Mouse (Mus musculus): ENCODE measurements around the gene Rwdd2b.

Gene Rwdd2b

DNA sequence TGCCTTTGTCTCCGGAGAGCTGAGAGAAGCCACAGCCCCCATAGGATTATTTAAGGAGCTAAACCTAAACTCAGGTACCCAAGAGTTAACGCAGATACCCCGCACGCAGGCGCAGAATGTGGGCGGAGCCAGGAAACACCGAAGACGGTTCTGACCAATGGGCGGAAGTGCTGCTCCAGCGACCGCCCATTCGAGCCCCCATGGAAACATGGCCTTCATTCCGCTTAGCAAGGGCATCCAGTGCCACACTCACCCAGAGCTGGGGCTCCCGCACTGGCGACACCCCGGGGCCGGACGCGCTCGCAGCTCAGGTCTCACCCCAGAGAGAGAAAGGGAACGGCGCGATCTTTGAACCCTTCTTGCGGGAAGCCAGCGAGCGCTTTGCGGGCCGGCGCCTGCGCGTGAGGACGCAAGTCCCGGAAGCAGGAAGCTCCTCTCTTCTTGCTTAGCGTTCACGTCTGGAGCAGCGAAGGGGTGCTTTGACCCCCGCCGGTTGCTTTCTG lies at the start of gene Rwdd2b:
Rwdd2b (minus strand) TSS at position 390 of the 503 bp plus-strand sequence.
- peak; percentile 81 to 88 for DNase-seq (ENCODE audit: low spot score in 2 of 2)

DNA sequence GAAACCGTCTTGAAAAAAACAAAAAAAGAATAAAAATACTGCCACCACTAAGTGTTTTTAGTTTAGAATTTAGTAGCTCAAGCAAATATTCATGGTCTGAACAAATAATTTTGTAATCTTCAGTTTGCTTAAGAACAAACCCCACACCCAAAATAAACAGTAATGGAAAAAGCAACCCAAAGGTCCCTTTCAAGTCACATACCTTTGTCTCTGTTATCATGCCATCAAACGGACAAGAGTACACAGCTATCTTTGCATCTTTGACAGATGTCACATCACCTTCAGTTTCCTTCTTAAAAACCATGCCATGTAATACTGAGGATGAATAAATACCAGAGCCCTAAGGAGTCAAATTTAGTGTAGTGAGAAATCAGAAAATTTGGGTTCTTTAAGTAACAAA lies 48.2 kb upstream of the Rwdd2b start:
- no peak for DNase-seq (ENCODE audit: low spot score in 2 of 2)

DNA sequence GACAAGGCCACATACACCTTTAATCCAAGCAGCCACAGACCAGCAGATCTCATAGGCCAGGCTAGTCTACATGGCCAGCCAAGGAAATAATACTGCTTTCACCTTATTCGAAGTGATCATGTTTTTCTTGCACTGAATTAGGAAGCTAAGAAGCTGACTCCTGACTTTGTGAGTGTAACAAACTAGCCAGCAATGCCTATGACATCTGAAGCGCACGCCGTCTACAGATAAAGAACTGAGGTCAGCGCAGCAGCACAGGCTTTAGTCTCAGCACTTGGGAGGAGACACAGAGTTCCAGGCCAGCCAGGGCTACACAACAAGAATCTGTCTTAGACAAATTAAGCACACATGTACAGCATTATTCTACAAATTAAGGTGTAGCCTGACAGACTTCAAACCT lies 46.4 kb upstream of the Rwdd2b start:
- no peak for DNase-seq (ENCODE audit: low spot score in 2 of 2)

DNA sequence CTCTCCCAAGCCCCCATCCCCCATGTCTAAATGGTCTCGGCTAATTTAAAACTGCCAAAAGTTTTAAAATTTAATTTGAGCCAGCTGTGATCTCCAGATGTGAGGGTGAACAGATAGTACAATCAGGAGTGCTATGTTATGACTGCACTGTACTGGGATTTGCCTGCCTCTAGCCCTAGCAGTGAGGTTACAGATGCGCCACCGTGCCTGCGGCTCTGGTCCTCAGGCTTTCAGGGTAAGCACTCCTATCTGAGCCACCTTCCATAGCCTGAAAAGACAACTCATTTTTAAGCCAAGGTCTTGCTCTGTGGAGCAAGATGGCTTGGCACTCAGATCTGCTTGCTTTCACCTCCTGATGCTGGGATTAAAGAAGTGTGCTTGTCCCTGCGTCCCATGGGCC lies 44.0 kb upstream of the Rwdd2b start:
- DNase-seq (ENCODE audit: low spot score in 2 of 2): no peak

DNA sequence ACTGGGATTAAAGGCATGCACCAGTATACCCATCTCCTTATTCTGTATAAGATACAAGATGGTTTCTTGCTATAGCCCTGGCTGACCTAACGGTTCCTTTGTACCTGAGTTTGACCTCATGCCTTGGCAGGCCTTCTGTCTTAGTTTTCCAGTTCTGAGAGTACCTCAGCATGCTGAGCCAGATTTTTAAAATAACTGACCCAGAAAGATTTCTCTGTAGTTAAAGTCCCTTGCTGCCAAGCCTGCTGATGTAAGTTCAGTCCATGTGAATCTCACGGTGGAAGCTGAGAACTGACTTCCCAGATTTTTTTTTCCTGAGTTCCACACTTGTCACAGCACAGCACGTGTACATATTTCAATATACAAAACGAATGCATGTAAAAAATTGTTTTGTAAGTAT lies 30.2 kb upstream of the Rwdd2b start:
- DNase-seq (ENCODE audit: low spot score in 2 of 2): no peak

DNA sequence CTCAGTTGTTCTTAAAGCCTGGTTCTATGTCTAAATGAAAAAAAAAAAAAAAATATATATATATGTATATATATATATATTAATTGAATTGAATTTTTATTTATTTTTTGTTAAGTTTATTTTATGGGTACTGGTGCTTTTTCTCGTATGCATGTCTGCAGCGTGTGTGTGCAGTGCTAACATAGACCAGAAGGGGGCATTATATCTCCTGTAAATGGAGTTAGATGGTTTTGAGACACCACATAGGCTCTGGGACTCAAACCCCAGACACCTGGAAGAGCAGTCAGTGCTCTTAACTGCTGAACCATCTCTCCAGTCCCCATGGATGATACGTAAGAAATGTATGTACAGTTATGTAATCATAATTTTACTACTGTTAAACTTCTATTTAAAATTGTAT lies 18.4 kb upstream of the Rwdd2b start:
- no peak for DNase-seq (ENCODE audit: low spot score in 2 of 2)

DNA sequence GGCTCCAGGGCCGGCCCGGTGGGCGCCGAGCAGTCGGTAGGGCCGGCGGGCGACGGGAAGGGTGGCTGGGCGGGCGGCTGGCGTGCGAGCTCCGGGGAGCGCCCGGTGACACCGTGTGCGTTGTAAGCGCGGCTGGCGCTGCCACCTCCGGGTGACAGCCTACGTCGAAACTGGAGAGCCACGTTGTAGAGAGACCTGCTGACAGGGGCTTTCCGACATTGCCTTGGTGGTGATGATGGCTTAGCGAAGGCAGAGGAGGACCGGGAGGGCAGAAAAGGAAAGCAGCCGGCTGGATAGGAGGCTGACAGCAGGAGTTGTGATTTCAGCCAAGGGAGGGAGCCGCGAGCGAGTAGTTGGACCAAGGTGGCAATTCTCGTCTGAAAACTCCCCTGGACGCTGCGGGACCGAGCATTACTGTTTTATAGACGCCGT lies 14.8 kb upstream of the Rwdd2b start:
- DNase-seq (ENCODE audit: low spot score in 2 of 2): no peak

DNA sequence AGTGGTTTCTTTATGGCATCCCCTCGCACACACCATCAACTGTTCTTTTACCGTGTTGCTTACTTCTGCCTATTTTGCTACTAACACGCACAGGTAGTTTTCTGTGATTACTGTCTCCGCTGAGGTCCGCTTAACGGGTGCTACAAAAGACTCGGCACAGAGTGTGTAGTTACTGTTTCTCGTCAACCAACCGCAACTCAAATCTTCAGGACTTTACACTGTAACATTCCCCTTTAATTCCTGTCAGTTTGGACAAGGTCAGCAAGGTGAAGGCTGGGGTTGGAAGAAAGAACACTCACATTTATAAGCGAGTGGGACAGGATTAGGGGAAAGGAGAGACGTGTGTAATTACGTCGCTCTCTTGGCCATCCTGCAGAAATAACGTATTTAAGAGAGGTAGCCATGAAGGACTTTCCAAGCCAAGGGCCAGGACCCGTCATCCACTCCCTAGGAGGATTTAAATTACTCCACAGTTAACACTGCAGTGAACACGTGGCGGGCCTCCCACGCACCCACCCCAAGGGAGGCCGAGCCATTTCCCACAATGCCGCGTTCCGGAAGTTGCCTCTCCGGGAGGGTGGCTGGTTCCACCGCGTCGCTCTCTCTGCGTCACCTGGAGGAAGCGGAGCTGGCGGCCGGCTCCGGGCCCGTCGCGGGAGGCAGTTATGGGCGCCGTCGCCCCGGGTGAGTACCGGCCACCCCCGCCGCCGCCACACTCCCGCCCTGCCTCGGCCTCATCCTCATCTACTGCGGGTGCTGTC lies 14.2 kb upstream of the Rwdd2b start, which contains the start of gene Usp16:
Usp16 (plus strand) TSS at position 285 of the 761 bp plus-strand sequence.
- DNase-seq (ENCODE audit: low spot score in 2 of 2): peak; percentile 76 to 82

DNA sequence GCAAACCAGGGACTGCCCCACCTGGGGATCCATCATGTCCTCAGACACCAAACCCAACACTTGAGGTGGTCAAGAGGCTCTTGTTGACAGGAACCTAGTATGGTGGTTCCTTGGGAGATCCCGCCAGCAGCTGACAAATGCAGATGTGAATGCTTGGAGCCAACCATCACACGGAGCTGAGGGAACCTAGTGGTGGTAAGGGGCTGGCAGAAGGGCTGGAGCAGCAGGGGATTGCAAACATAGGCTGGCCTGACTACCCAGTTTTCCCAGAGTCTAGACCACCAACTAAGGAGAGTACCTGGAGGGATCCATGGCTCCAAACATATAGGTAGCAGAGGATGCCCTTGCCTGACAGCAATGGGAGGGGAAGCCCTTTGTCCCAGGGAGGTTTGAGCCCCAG lies 12.9 kb upstream of the Rwdd2b start:
- DNase-seq (ENCODE audit: low spot score in 2 of 2): no peak

DNA sequence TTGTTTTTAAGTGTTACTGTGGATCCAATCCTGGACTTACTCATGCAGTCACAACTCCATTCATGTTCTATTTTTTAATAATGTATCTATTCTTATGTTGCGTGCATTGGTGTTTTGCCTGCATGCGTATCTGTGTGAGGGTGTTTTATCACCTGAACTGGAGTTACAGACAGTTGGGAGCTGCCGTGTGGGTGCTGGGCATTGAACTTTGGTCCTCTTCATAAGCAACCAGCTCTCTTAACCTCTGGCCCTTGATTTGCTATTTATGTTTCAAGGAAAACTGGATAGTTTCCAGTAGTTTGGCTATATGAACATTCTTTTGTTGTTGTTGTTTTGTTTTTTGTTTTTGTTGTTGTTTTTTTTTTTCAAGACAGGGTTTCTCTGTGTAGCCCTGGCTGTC lies 5.2 kb upstream of the Rwdd2b start:
- DNase-seq (ENCODE audit: low spot score in 2 of 2): no peak

DNA sequence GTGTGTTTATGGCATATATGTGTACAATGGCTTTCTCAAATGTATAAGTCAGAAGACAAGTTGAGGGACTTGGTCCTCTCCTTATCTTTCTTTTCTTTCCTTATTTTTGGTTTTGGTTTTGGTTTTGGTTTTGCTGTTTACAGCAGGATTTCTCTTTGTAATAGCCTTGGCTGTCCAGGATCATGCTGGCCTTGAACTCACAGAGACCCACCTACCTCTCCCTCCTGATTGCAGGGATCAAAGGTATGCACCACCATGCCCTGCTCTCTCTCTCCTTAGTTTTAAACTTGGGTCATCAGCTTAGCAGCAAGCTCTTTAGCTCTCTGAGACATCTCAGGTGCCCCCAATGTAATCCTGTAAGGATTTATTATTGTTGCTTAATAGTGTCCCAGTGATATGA lies 4.7 kb upstream of the Rwdd2b start:
- DNase-seq (ENCODE audit: low spot score in 2 of 2): no peak

DNA sequence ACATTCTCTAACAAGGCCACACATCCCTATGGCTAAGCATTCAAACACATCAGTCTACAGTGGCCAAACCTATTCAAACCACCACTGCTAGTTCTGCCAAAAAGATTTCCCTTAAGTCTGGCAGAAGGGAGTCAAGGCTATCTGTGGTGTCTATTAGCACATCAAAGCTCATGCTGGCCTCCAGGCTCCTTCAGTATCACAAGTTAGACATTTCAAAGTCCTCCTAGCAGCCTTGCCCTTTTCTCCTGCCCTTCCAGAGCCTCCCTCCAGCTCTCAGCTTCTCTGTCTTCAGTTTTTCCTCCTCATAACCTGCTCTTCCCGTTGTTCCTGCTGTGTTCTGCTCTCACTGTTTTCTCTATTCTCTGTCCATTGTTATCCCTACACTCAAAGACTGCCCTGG lies 3.7 kb upstream of the Rwdd2b start:
- DNase-seq (ENCODE audit: low spot score in 2 of 2): no peak

DNA sequence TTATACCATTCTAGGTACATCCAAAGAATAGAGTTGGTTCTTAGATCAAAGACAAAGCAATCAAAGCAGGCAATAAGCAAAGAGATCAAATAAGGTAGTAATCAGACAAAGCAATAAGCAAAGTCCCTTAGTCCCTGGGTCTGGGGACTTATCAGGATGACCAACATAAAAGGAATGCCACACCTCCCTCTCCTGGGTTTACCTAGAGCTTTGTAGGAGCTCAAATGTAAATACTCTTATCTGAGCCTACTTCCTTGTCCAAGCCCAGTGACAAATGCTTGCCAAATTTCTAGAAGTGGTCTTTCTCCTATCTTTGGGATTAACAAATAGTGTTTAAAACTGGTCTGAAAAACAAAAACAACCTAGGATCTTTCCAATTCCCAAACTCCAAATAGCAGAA lies 2.9 kb upstream of the Rwdd2b start:
- DNase-seq (ENCODE audit: low spot score in 2 of 2): no peak

DNA sequence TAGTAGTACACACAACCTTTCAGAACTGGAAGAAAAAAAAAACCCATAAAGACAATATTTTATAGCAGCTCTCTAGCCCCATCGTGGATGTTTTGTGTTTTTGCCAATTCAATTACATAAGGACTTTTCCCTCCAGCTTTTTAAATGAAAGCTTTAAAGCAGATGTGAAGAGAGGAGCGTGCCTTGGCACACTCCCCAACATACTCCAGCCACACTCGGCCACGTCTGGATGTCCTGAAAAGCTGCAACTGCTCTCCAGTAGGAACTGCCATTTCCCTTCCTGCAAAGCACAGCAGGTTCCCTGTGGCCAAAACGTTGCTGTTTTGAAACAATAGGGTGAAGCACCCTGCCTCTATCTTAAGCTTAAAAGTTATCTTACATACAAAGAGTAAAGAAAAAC lies 1.9 kb upstream of the Rwdd2b start:
- DNase-seq (ENCODE audit: low spot score in 2 of 2): no peak

DNA sequence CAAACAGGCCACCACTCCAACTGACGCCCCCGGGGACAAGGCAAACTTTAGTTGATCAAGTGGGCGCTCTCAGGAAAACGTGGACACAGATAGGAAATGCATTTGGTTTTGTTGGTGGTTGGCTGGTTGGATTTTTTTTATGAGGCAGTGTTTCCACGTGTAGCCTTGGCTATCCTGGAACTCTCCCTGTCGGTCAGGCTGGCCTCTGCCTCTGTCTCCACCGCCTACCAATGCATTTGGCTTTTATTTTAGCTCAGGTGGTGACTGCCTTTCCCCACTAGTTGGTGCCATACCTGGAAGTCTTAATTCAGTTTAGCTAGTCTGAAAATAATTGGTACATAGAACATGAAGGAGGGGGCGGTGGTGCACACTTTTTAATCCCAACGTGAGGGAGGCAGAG lies 716 bp upstream of the Rwdd2b start:
- no peak for DNase-seq (ENCODE audit: low spot score in 2 of 2)

DNA sequence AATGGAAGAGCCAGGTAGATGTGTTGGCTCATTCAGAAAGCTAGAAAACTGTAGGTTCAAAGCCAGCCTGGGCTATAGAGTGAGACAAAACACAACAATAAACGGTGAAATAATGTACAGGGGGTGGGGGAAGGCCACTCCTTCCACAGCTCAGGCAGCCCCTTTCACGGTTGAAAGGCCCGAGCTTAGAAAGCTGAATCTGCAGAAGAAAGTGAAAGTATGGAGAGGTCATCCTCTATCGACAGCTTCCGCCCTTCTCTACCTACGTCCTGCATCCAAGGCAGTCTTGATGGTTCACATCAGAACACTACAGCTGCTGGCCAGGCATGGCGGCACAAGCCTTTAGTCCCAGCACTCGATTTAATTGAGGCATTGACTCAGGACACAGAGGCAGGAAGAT lies 1.7 kb downstream of the Rwdd2b start:
- DNase-seq (ENCODE audit: low spot score in 2 of 2): no peak

DNA sequence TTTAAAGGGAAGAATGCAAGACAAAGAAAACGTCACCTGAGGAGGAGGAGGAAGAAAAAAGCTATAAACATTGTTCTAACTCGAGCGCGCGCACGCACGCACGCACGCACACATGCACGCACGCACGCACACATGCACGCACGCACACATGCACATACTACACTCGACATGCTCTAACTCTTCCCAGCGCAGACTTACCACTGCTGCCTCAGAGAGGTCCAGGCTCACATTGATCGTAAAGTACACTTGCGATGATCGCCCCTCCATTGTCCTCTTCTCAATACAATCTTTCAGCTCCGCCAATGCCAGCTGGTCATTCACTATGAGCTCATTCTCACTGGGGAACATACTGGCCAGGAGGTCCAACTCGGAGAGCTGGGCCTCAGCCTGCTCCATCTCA lies 3.3 kb downstream of the Rwdd2b start:
- no peak for DNase-seq (ENCODE audit: low spot score in 2 of 2)

DNA sequence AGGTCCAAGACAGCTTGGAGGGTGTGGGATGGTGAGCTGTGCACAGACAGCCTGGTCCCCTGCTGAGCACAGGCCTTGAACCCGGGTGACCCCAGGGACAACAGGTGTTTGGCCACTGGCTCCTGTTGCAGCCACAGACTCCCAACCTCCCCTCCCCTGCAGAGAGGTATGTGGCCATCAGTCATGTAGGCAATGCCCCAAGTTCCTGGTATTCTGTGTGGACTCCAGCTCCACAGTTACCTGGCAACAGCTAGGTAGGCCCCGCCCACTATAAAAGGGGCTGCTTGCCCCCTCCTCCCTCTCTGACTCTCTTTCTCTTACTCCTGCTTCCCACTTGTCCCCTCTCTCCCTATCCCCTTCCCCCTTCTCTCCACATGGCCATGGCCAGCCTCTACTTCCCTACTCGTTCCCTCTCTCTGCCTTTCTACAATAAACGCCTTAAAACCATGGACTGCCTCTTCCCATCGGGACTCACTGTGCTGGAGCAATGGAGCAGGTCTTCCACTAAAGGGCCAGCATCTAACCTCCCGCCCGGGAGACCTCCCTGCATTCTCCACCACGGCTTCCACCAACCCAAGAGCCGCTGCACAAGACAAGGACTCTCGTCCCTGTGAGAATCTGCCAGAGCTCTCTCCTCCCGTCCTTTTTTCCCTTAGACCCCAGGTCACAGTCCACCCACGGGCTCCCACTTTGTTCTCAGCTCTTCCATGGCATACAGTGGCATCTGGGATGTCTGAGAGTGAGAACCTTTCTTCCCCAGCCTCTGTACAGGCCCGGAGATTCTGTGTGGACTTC lies 4.8 kb downstream of the Rwdd2b start:
- DNase-seq (ENCODE audit: low spot score in 2 of 2): no peak

DNA sequence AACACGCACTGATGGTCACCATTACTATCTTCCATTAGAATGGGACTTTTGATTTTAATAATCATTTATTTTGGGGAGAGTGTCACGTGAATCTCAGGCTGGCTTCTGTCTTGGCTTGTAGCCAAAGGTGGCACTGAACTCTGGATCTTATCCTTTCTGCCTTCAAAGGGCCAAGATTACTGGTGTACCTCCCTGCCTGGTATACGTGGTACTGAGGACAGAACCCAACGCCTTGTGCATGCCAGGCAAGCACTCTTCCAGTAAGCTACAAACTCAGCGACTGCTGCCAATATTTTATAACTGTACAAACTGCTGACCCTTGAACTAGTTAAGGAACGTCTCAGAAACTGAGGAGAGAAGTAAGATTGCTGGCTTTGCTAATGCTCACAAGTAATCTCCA lies 5.4 kb downstream of the Rwdd2b start:
- no peak for DNase-seq (ENCODE audit: low spot score in 2 of 2)

DNA sequence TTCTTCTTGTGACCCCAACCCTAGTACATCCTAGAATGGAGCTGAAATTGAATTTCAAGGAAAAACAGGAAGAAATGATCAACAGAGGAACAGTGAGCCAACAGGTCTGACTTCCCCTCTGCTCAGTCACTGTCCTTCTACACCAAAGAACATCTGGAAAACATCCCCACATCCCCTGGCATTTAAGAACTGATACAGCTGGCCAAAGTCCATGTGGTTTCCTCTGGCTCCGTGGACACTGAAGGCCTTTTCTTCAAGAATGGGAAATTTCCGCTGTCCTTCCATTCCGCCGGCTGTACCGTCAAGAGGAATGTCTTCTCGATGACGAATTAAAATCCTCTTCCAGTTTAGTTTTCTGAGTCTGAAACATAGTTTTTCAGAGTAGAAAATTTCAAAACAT lies 6.1 kb downstream of the Rwdd2b start:
- DNase-seq (ENCODE audit: low spot score in 2 of 2): no peak

DNA sequence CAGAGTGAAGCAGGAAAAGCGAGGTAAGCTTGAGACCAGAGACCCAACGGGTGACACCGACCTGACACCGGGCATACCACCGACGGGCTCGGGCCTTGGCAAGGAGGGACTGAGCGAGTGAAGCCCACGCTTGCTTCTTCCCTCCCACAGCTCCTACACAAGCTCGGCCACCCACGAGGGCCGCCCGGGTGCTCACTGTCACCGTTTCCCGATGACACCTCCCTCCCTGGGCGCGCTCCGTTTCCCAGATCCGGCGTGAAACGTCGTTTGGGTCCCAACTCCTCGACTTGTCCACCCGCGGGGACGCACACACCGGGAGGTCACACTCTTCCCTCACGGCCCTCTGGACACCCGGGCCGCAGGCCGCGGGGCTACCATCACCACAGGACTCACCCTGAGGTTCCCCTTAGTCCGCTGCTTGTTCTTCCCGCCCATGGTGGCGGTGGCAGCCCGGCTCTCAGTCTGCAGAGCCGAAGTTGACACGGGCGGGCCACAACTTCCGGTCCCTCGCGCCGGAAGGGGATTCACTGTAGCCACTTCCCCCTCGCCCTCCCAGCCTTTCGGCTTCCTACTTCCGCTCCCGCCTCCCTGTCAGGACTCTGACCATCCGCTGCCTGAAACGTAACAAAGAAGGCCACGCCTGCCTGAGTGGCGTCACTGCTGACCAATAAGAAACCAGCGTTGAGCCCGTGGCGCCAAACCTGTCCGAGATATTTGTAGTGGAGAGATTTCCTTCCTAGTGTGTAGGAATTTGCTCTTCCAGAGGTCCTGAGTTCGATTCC lies 8.1 kb downstream of the Rwdd2b start, which contains the start of gene Ltn1:
Ltn1 (minus strand) TSS at position 580 of the 782 bp plus-strand sequence.
- DNase-seq (ENCODE audit: low spot score in 2 of 2): peak; percentile 97

DNA sequence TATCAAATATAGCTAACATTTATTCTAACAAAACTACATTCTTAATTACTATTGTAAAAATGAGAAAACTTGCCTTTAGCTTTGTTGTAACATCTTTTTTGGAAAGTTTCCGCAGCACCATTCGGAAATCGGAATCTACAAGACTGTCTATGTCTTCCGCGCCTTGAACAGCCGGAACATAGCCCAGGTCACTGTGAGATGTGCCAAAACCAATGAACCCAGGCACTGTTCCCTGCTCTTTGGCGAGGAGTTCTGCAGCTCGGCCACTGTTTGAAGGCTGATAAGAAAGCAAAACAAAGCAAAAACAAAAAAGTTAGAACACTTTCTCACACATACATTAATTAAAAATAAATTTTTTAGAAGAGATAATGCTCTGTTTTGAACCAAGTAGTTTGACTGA lies 12.9 kb downstream of the Rwdd2b start:
- DNase-seq (ENCODE audit: low spot score in 2 of 2): no peak
